Mouse (Mus musculus) bone marrow, adult 2 months (tissue): ENCODE results near the gene Fcrl1.

Experiments
- CTCF ChIP-seq: fragments of 200-500 bp; IDR thresholded peaks from 2 replicates; pipeline ENCODE4 v1.5.1; 2011; ENCODE audit warnings: low read length, control low read depth; ENCODE audit not compliant: control insufficient read depth, insufficient read depth
- POLR2A ChIP-seq: fragments of 200-500 bp; IDR thresholded peaks from 2 replicates; pipeline ENCODE4 v1.6.1; 2011; ENCODE audit warnings: low read depth, mild to moderate bottlenecking, control low read depth, low read length, borderline replicate concordance; ENCODE audit not compliant: control insufficient read depth

DNA sequence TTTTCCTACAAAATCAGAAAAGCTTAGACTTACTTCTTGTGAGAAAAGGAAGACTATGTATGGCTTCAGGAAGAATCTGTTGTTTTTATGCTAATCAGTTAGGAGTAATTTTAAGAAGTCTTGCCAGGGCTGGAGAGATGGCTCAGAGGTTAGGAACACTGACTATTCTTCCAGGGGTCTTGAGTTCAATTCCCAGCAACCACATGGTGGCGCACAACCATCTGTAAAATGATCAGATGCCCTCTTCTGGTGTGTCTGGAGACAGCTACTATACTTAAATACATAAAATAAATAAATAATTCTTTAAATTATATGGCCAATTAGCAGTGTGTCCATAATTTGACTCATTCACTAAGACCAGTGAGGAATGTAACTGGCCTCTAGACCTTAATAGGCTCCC lies 44.5 kb downstream of the Fcrl1 start:
- no peak for TF ChIP-seq CTCF
- TF ChIP-seq POLR2A: no peak
